Mouse (Mus musculus) midbrain, embryonic 14.5 days (tissue): ENCODE data around the gene Gbgt1. TPM values are rescaled to one million over a fixed set of nuclear protein-coding genes. Genes with fewer than 3 reads are reported as not detected.

Source experiments
- ATAC-seq: fragments of 200-750 bp; cut with Nextera tagmentation; 2 replicates; pipeline ENCODE4 v1.8.0; 2017; ENCODE audit warnings: moderate number of reproducible peaks, moderate library complexity; ENCODE audit not compliant: low FRiP score, low TSS enrichment
- DNase-seq: peaks from one replicate; pipeline ENCODE4 v3.0.0-alpha.2; 2015
- H3K27ac ChIP-seq: fragments of 300-500 bp; sonication (generic); replicated peaks from 2 replicates; pipeline ENCODE4 v1.5.1; 2014; ENCODE audit warnings: mild to moderate bottlenecking, low read depth, low read length, moderate library complexity
- H3K27me3 ChIP-seq: fragments of 300-500 bp; sonication (generic); 2 replicates; pipeline ENCODE4 v1.6.1; 2014; ENCODE audit warnings: low read length, control low read depth, mixed read lengths; ENCODE audit not compliant: control insufficient read depth, insufficient read depth
- H3K36me3 ChIP-seq: fragments of 300-500 bp; sonication (generic); 2 replicates; pipeline ENCODE4 v1.6.1; 2014; ENCODE audit warnings: low read length, control low read depth; ENCODE audit not compliant: control insufficient read depth, insufficient read depth
- H3K4me1 ChIP-seq: fragments of 300-500 bp; sonication (generic); 2 replicates; pipeline ENCODE4 v1.6.1; 2014; ENCODE audit warnings: mild to moderate bottlenecking, antibody characterized with exemption, low read length, control low read depth; ENCODE audit not compliant: control insufficient read depth, insufficient read depth
- H3K4me2 ChIP-seq: fragments of 300-500 bp; sonication (generic); 2 replicates; pipeline ENCODE4 v1.6.1; 2014; ENCODE audit warnings: mild to moderate bottlenecking, low read length, moderate library complexity
- H3K4me3 ChIP-seq: fragments of 300-500 bp; sonication (generic); replicated peaks from 2 replicates; pipeline ENCODE4 v1.5.1; 2014; ENCODE audit warnings: low read depth, low read length
- H3K9ac ChIP-seq: fragments of 300-500 bp; sonication (generic); replicated peaks from 2 replicates; pipeline ENCODE4 v1.6.1; 2014; ENCODE audit warnings: mild to moderate bottlenecking, low read length, moderate library complexity
- H3K9me3 ChIP-seq: fragments of 300-500 bp; sonication (generic); 2 replicates; pipeline ENCODE4 v1.6.1; 2016; ENCODE audit warnings: low read length, control low read depth, mixed read lengths; ENCODE audit not compliant: control insufficient read depth
- WGBS: fragments of 180-500 bp; shearing (Covaris S2); extraction: QIAGEN DNeasy Blood & Tissue Kit; methylation state at CpG from one replicate; pipeline ENCODE4 v1.1.7; 2014; 5-methylcytosine and 5-hydroxymethylcytosine counted together
- polyA plus RNA-seq: library from polyadenylated mRNA; unstranded; fragments of >200 nt; fragmentation: Nextera tagmentation; extraction: Ambion mirVana; gene quantifications from 2 replicates; pipeline ENCODE4 v1.2.1, GENCODE M21; 2014

The Gbgt1 gene
- polyA plus RNA-seq, 1 experiment from 2014 or later: 1.3 TPM

DNA sequence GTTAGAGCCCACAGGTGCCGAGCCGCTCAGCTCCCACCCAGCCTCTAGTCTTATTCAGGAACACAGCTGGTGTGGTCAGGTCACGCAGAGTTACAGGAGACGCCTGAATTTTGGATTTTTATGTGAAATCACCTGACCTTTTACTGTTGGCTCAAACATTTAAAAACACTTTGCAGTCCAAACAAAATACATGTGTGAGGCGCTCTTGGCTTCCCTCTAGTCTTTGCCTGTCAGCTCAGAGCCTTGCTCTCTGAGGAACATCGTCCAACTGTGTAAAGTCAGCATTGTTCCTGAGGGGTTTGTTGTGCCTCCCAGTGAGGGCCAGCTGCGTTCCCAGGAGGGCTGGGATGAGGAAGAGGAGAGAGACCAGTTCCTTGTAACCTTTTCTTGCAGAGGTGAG lies 33.6 kb downstream of the Gbgt1 start:
- ATAC-seq (no peak), DNase-seq (no peak)
- Histone ChIP-seq H3K36me3 (no peaks in the 10 kb centered on the region), H3K27me3 (no peaks in the 10 kb centered on the region), H3K9me3 (no peaks in the 10 kb centered on the region), H3K9ac (peak overlapping the region; percentile 16; the same call in 1 of the 2 replicates), H3K4me3 (no peak overlapping the region), H3K4me1 (peaks cover 78% of the 10 kb centered on the region), H3K4me2 (no peak overlapping the region), H3K27ac (peak overlapping the region; percentile 32; the same call in 1 of the 2 replicates)
- 55% methylated on average over 7 of the region's 7 CpGs for WGBS

DNA sequence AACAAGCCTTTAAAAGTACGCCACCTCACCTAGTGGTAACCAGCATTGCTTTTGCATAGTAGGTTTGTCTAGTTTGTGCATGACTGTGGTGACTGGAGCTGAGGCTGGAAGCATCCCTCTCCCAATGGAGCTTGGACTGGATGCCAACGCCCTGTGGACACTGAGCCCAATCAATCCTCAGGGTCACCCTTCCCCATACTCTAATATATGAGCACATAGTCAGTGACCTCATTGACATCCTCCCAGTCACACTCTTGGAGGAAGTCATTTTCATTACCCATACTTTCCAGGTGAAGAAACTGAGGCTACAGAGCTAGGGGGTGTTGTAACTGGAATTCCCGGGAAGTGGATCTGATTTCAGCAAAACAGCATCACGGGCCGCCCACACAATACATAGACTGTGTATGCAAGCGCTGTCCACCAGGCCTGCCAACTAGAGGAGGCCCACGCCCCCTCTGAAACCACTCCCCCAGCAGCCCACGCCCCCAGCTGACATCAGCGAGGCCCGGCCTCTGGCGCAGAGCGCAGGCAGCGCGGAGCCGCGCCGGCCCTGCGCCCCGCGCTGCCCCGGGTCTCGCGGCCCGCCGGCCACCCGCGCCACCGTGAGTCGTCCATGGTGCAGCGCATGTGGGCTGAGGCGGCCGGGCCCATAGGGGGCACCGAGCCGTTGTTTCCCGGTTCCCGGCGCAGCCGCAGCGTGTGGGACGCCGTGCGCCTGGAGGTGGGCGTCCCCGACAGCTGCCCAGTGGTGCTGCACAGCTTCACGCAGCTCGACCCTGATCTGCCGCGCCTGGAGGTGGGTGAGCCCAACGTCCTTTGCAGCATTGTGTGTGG lies 36.5 kb downstream of the Gbgt1 start:
- Histone ChIP-seq H3K27me3 (no peaks in the 10 kb centered on the region), H3K9me3 (no peaks in the 10 kb centered on the region), H3K36me3 (no peaks in the 10 kb centered on the region), H3K4me2 (peak overlapping the region; percentile 74), H3K9ac (peak overlapping the region; percentile 69), H3K27ac (peak overlapping the region; percentile 82), H3K4me1 (peaks cover 86% of the 10 kb centered on the region), H3K4me3 (peak overlapping the region; percentile 48)
- WGBS: 3% methylated on average over 49 of the region's 49 CpGs
- ATAC-seq (peak; percentile 86), DNase-seq (peak; percentile 91)

DNA sequence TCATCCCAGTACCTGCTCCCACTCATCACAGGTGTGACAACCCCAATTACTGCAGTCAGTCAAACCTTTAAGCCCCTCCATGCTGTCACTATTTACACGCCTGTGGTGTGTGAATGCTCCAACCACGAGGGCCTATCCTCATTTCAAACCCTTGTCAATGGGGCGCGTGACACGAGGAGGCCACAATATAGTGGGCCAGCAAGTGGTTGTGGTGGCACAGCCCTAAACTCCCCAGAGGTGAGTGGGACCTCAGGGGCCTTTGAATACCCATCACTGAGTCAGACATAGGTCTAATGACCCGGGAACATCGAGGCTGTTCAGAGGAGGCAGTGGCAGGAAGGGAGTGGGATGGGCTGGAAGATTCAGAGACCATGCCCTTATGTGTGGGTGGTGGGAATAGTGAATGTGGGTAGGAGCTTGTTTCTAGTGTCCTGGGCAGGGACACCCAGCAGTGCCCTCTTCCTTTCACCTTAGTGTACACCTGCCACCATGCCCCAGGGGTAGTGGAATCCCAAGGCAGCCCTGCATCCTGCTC lies 37.3 kb downstream of the Gbgt1 start:
- 59% methylated on average over 7 of the region's 7 CpGs for WGBS
- Histone ChIP-seq H3K9ac (peak overlapping the region; percentile 69), H3K36me3 (no peaks in the 10 kb centered on the region), H3K27ac (peak overlapping the region; percentile 82), H3K9me3 (no peaks in the 10 kb centered on the region), H3K4me2 (peak overlapping the region; percentile 74), H3K4me3 (peak overlapping the region; percentile 48), H3K27me3 (no peaks in the 10 kb centered on the region), H3K4me1 (peaks cover 88% of the 10 kb centered on the region)
- peak; percentile 10; the same call in 1 of the 2 replicates for ATAC-seq
- DNase-seq: no peak

DNA sequence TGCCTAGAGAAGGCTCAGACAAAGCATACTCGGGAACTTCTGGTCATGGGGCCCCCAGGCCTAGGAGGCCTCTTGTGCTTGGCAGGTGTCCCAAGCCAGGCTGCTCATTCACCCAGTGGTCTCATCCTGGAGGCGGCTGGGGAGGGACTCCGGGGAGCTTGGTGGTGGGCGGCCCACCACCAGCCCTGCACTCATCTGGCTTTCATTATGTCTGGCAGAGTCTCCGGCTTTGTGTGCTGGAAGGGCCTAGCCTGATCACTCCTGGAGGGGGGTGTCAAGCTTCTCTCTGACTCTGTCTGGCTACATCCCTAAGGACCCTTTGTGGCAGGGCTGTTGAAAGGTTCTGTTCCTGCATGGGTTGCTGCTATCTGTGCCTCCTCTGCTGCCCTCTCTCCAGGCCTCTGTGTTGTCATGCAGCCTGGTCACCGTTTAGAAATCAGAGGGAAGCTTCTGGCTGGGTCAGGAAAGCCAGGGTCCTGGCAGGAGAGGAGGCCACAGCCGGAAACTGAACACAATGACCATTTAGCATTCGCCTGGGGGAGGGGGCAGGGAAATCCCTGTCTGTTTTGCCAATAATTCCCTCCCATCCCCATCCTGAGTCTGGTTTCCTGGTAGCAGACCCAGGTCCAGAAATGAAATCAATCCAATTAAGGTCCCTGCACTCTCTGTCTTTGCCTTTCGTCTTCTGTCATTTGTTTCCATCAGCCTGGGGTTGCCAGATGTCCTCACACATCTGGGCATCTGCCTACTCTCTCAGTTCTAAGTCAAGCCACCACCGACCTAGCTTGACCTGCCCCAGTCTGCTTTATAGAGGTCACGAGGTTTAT lies 38.0 kb downstream of the Gbgt1 start:
- Histone ChIP-seq H3K4me1 (peaks cover 91% of the 10 kb centered on the region), H3K27ac (peak overlapping the region; percentile 82), H3K9me3 (no peaks in the 10 kb centered on the region), H3K27me3 (no peaks in the 10 kb centered on the region), H3K9ac (peak overlapping the region; percentile 69), H3K4me2 (peak overlapping the region; percentile 74), H3K4me3 (peak overlapping the region; percentile 25), H3K36me3 (no peaks in the 10 kb centered on the region)
- peak; percentile 63 for DNase-seq
- 24% methylated on average over 11 of the region's 11 CpGs for WGBS
- ATAC-seq: peak; percentile 22

DNA sequence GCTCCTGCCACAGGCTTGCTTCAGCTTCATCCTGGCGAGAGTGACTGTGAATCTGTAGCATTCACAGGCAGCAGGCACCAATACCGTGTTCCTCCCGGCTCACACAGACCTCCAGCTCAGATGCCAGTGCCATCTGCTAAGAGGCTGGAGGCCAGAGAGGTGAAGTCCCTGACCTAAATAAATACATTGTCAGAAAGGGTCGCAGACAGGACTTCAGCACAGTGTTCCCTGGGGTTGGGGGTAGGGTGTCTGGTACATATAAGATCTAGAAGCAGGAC lies 38.5 kb downstream of the Gbgt1 start:
- peak overlapping the region; percentile 69 for H3K9ac ChIP-seq
- ATAC-seq (no peak), DNase-seq (no peak)
- 53% methylated on average over 4 of the region's 4 CpGs for WGBS
- peak overlapping the region; percentile 82 for H3K27ac ChIP-seq
- peaks cover 91% of the 10 kb centered on the region for H3K4me1 ChIP-seq
- no peaks in the 10 kb centered on the region for H3K36me3 ChIP-seq
- peak overlapping the region; percentile 74 for H3K4me2 ChIP-seq
- H3K27me3 ChIP-seq: no peaks in the 10 kb centered on the region
- no peak overlapping the region for H3K4me3 ChIP-seq
- no peaks in the 10 kb centered on the region for H3K9me3 ChIP-seq

DNA sequence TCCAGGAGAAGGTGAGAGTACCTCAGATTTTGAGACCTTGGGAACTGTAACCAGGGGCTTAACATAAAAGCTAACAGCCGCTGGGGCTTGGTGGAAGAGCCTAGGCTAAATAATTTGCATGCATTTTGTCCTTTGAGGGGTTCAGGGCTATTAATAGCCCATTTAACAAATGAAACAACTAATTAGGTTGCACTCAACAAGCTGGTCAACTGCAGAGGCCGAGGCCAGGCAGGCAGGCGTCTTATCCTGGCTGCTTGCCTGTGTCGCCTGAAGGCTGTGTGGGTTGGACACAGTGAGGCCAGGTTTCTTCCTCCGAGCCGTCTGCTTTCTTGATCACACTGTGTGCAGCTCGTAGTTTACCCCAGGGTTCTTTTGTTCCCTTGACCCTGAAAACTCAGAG lies 39.0 kb downstream of the Gbgt1 start:
- 38% methylated on average over 7 of the region's 7 CpGs for WGBS
- peak overlapping the region; percentile 69 for H3K9ac ChIP-seq

DNA sequence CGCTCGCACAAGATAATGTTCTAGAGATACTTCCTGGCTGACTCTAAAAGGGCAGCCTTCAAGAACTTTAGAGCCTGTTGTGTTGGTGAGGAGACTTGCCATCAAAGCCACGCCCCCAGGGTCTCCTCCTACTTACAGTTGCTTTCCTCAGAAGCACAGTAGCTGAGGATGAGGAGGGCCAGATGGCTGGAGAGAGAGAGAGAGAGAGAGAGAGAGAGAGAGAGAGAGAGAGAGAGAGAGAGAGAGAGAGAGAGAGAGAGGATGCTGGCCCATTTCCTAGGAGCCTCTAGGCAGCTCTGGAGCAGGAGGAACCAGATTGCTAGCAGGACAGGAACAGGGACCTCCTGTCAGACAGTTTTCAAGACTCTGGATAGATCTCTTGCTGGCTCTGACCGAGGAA lies 39.5 kb downstream of the Gbgt1 start:
- DNase-seq: no peak
- 79% methylated on average over 4 of the region's 4 CpGs for WGBS
- H3K4me1 ChIP-seq: peaks cover 88% of the 10 kb centered on the region

More for the DNA sequence above, 39.0 kb downstream of the Gbgt1 start:
- Histone ChIP-seq H3K36me3 (no peaks in the 10 kb centered on the region), H3K4me2 (peak overlapping the region; percentile 74), H3K9me3 (no peaks in the 10 kb centered on the region), H3K4me1 (peaks cover 89% of the 10 kb centered on the region), H3K4me3 (no peak overlapping the region), H3K27ac (peak overlapping the region; percentile 82), H3K27me3 (no peaks in the 10 kb centered on the region)
- DNase-seq (peak; percentile 22), ATAC-seq (no peak)

DNA sequence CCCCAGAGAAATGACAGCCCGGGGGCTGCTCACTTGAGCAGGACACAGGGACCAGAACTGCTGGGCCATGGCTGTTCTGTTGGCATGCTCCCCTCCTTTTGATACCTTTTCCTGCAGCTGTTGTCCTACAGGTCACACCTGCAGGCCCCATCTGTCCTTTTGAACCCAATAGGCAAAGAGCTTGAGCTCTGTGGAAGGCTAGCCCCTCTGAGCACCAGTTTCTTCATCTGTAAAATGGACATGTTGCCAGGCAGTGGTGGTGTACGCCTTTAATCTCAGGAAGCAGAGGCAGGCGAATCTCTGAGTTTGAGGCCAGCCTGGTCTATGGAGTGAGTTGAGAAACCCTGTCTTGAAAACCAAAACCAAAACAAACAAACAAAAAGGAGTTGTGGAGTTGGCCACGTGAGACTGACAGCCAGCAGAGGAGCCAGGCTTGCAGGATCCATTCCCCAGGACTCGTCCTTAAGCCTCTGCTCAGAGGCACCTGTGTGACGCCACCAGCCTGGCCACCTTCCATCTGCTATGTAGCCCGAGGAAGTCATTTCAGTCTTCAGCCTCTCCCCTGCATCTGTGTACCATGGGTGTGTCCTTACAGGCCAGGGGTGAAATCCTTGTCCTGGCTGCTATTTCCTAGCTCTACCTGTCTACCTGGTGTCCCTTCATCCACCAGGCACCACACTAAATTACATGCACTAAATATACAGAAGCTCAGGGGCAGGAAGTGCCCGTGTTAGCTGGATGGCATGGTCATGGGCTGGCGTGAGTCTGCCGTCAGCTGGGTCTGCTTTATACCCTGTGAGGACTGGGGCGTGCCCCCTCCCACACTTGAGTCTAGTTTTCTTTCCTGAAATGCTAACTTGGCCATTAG lies 40.3 kb downstream of the Gbgt1 start:
- no peak for ATAC-seq

More for the DNA sequence above, 39.5 kb downstream of the Gbgt1 start:
- no peak overlapping the region for H3K4me3 ChIP-seq
- no peak overlapping the region for H3K9ac ChIP-seq
- H3K27ac ChIP-seq: peak overlapping the region; percentile 82
- no peak overlapping the region; the same call in 1 of the 2 replicates for H3K4me2 ChIP-seq
- H3K36me3 ChIP-seq: no peaks in the 10 kb centered on the region
- no peaks in the 10 kb centered on the region for H3K27me3 ChIP-seq
- H3K9me3 ChIP-seq: no peaks in the 10 kb centered on the region
- no peak for ATAC-seq

More for the DNA sequence above, 40.3 kb downstream of the Gbgt1 start:
- 70% methylated on average over 11 of the region's 11 CpGs for WGBS
- Histone ChIP-seq H3K36me3 (peaks cover 4% of the 10 kb centered on the region), H3K4me3 (no peak overlapping the region), H3K27me3 (no peaks in the 10 kb centered on the region), H3K9ac (no peak overlapping the region), H3K27ac (peak overlapping the region; percentile 77), H3K9me3 (no peaks in the 10 kb centered on the region), H3K4me2 (no peak overlapping the region), H3K4me1 (peaks cover 81% of the 10 kb centered on the region)
- no peak for DNase-seq
